Mouse (Mus musculus): ENCODE data around the gene Trpm8. TPM values are rescaled to one million over a fixed set of nuclear protein-coding genes. Genes with fewer than 3 reads are reported as not detected.
A peak's percentile ranks its signal among the peaks of the same experiment; 100 is the strongest.

Trpm8 gene
- polyA plus RNA-seq, 1 experiment from 2014 or later = not detected

GRCm38 (mm10) chr1:88318531-88319060 lies 41.1 kb downstream of the Trpm8 start:
- Histone ChIP-seq H3K4me1 (no peaks in the 10 kb centered on the region), H3K4me2 (replicated peaks) (no peak overlapping the region), H3K9ac (replicated peaks) (no peak overlapping the region), H3K4me3 (no peak overlapping the region), H3K27ac (replicated peaks) (no peak overlapping the region), H3K9me3 (no peaks in the 10 kb centered on the region), H3K27me3 (no peaks in the 10 kb centered on the region), H3K36me3 (no peaks in the 10 kb centered on the region)
- ATAC-seq (ENCODE audit: low FRiP score, low read depth) = no peak
- WGBS = 78% methylated on average over 6 of the region's 6 CpGs

GRCm38 (mm10) chr1:88320821-88321395 lies 43.4 kb downstream of the Trpm8 start:
- WGBS = 82% methylated on average over 7 of the region's 7 CpGs
- no peak for ATAC-seq (ENCODE audit: low FRiP score, low read depth)
- H3K36me3 ChIP-seq = no peaks in the 10 kb centered on the region
- no peak overlapping the region for H3K4me2 ChIP-seq (replicated peaks)
- H3K9me3 ChIP-seq = no peaks in the 10 kb centered on the region
- no peaks in the 10 kb centered on the region for H3K4me1 ChIP-seq
- H3K27ac ChIP-seq (replicated peaks) = no peak overlapping the region
- H3K27me3 ChIP-seq = no peaks in the 10 kb centered on the region
- H3K4me3 ChIP-seq = no peak overlapping the region
- no peak overlapping the region for H3K9ac ChIP-seq (replicated peaks)

GRCm38 (mm10) chr1:88322146-88322545 lies 44.7 kb downstream of the Trpm8 start:
- Histone ChIP-seq H3K27me3 (no peaks in the 10 kb centered on the region), H3K4me3 (no peak overlapping the region), H3K4me2 (replicated peaks) (no peak overlapping the region), H3K9ac (replicated peaks) (no peak overlapping the region), H3K9me3 (no peaks in the 10 kb centered on the region), H3K27ac (replicated peaks) (no peak overlapping the region), H3K4me1 (no peaks in the 10 kb centered on the region), H3K36me3 (no peaks in the 10 kb centered on the region)
- no peak for ATAC-seq (ENCODE audit: low FRiP score, low read depth)

- Histone ChIP-seq H3K4me1 (no peaks in the 10 kb centered on the region), H3K4me2 (replicated peaks) (no peak overlapping the region), H3K36me3 (no peaks in the 10 kb centered on the region), H3K27ac (replicated peaks) (no peak overlapping the region), H3K27me3 (no peaks in the 10 kb centered on the region), H3K9me3 (no peaks in the 10 kb centered on the region), H3K4me3 (no peak overlapping the region), H3K9ac (replicated peaks) (no peak overlapping the region)
- 78% methylated on average over 3 of the region's 3 CpGs for WGBS
- ATAC-seq (ENCODE audit: low FRiP score, low read depth) = no peak
Measured at GRCm38 (mm10) chr1:88323101-88323500, 45.6 kb downstream of the Trpm8 start.

- Histone ChIP-seq H3K9ac (replicated peaks) (no peak overlapping the region), H3K36me3 (no peaks in the 10 kb centered on the region), H3K4me1 (no peaks in the 10 kb centered on the region), H3K4me2 (replicated peaks) (no peak overlapping the region), H3K27me3 (no peaks in the 10 kb centered on the region), H3K4me3 (no peak overlapping the region), H3K9me3 (no peaks in the 10 kb centered on the region), H3K27ac (replicated peaks) (no peak overlapping the region)
- ATAC-seq (ENCODE audit: low FRiP score, low read depth) = no peak
- 72% methylated on average over 9 of the region's 9 CpGs for WGBS
Measured at GRCm38 (mm10) chr1:88339481-88339880, 62.0 kb downstream of the Trpm8 start.

- no peak overlapping the region for H3K27ac ChIP-seq (replicated peaks)
- H3K4me1 ChIP-seq = peaks cover 6% of the 10 kb centered on the region; the same call in 1 of the 2 replicates
- H3K9ac ChIP-seq (replicated peaks) = no peak overlapping the region
- no peaks in the 10 kb centered on the region for H3K9me3 ChIP-seq
- WGBS = 86% methylated on average over 3 of the region's 3 CpGs
- no peaks in the 10 kb centered on the region for H3K27me3 ChIP-seq
- ATAC-seq (ENCODE audit: low FRiP score, low read depth) = no peak
- no peaks in the 10 kb centered on the region for H3K36me3 ChIP-seq
- no peak overlapping the region for H3K4me2 ChIP-seq (replicated peaks)
- H3K4me3 ChIP-seq = no peak overlapping the region
Measured at GRCm38 (mm10) chr1:88342615-88343014, 65.2 kb downstream of the Trpm8 start.

- H3K9ac ChIP-seq (replicated peaks) = no peak overlapping the region
- 45% methylated on average over 3 of the region's 3 CpGs for WGBS
- no peak overlapping the region for H3K4me2 ChIP-seq (replicated peaks)
- H3K36me3 ChIP-seq = no peaks in the 10 kb centered on the region
- ATAC-seq (ENCODE audit: low FRiP score, low read depth) = no peak
- H3K4me1 ChIP-seq = peaks cover 6% of the 10 kb centered on the region; the same call in 1 of the 2 replicates
- no peak overlapping the region for H3K27ac ChIP-seq (replicated peaks)
- no peaks in the 10 kb centered on the region for H3K27me3 ChIP-seq
- H3K9me3 ChIP-seq = no peaks in the 10 kb centered on the region
- H3K4me3 ChIP-seq = no peak overlapping the region
Measured at GRCm38 (mm10) chr1:88345580-88345979, 68.1 kb downstream of the Trpm8 start.

GRCm38 (mm10) chr1:88348496-88349005 lies 71.1 kb downstream of the Trpm8 start:
- no peak overlapping the region for H3K9ac ChIP-seq (replicated peaks)
- no peaks in the 10 kb centered on the region for H3K27me3 ChIP-seq
- ATAC-seq (ENCODE audit: low FRiP score, low read depth) = no peak
- H3K9me3 ChIP-seq = no peaks in the 10 kb centered on the region
- H3K27ac ChIP-seq (replicated peaks) = no peak overlapping the region
- no peaks in the 10 kb centered on the region for H3K36me3 ChIP-seq
- H3K4me2 ChIP-seq (replicated peaks) = no peak overlapping the region
- peaks cover 10% of the 10 kb centered on the region; the same call in 1 of the 2 replicates for H3K4me1 ChIP-seq
- 91% methylated on average over 5 of the region's 5 CpGs for WGBS
- no peak overlapping the region for H3K4me3 ChIP-seq

- 92% methylated on average over 9 of the region's 9 CpGs for WGBS
- no peaks in the 10 kb centered on the region for H3K9me3 ChIP-seq
Measured at GRCm38 (mm10) chr1:88350761-88351160, 73.3 kb downstream of the Trpm8 start.

GRCm38 (mm10) chr1:88355025-88355424 lies 77.6 kb downstream of the Trpm8 start:
- Histone ChIP-seq H3K4me3 (no peak overlapping the region), H3K27ac (replicated peaks) (no peak overlapping the region), H3K36me3 (no peaks in the 10 kb centered on the region), H3K27me3 (peaks cover 6% of the 10 kb centered on the region; the same call in 1 of the 2 replicates), H3K4me1 (0 out of 2 replicates have a peak, but pooled peaks cover 4% of the 10 kb centered on the region), H3K9me3 (no peaks in the 10 kb centered on the region), H3K4me2 (replicated peaks) (no peak overlapping the region), H3K9ac (replicated peaks) (no peak overlapping the region)
- no peak for ATAC-seq (ENCODE audit: low FRiP score, low read depth)
- 93% methylated on average over 12 of the region's 12 CpGs for WGBS

More at GRCm38 (mm10) chr1:88350761-88351160, 73.3 kb downstream of the Trpm8 start:
- H3K4me3 ChIP-seq = no peak overlapping the region
- no peak overlapping the region for H3K4me2 ChIP-seq (replicated peaks)
- no peak overlapping the region for H3K9ac ChIP-seq (replicated peaks)
- H3K27ac ChIP-seq (replicated peaks) = no peak overlapping the region
- peaks cover 6% of the 10 kb centered on the region; the same call in 1 of the 2 replicates for H3K27me3 ChIP-seq
- no peak for ATAC-seq (ENCODE audit: low FRiP score, low read depth)
- peaks cover 7% of the 10 kb centered on the region; the same call in 1 of the 2 replicates for H3K4me1 ChIP-seq
- H3K36me3 ChIP-seq = no peaks in the 10 kb centered on the region

- no peak for ATAC-seq (ENCODE audit: low FRiP score, low read depth)
- H3K4me1 ChIP-seq = 0 out of 2 replicates have a peak, but pooled peaks cover 4% of the 10 kb centered on the region
- 91% methylated on average over 3 of the region's 3 CpGs for WGBS
- no peak overlapping the region for H3K4me2 ChIP-seq (replicated peaks)
- H3K9ac ChIP-seq (replicated peaks) = no peak overlapping the region
- H3K27me3 ChIP-seq = peaks cover 6% of the 10 kb centered on the region; the same call in 1 of the 2 replicates
- H3K36me3 ChIP-seq = no peaks in the 10 kb centered on the region
- H3K4me3 ChIP-seq = no peak overlapping the region
- no peak overlapping the region for H3K27ac ChIP-seq (replicated peaks)
- no peaks in the 10 kb centered on the region for H3K9me3 ChIP-seq
Measured at GRCm38 (mm10) chr1:88355681-88356080, 78.2 kb downstream of the Trpm8 start.

- Histone ChIP-seq H3K36me3 (no peaks in the 10 kb centered on the region), H3K9ac (replicated peaks) (0 out of 2 replicates have a peak overlapping the region, but pooled peaks have one; percentile 2), H3K9me3 (no peaks in the 10 kb centered on the region), H3K27me3 (peaks cover 6% of the 10 kb centered on the region; the same call in 1 of the 2 replicates), H3K27ac (replicated peaks) (no peak overlapping the region), H3K4me1 (0 out of 2 replicates have a peak, but pooled peaks cover 4% of the 10 kb centered on the region), H3K4me3 (no peak overlapping the region), H3K4me2 (replicated peaks) (no peak overlapping the region)
- no peak for ATAC-seq (ENCODE audit: low FRiP score, low read depth)
- 91% methylated on average over 6 of the region's 6 CpGs for WGBS
Measured at GRCm38 (mm10) chr1:88356616-88357015, 79.2 kb downstream of the Trpm8 start.
